Mouse (Mus musculus): ENCODE data around the gene Cd244a.

DNA sequence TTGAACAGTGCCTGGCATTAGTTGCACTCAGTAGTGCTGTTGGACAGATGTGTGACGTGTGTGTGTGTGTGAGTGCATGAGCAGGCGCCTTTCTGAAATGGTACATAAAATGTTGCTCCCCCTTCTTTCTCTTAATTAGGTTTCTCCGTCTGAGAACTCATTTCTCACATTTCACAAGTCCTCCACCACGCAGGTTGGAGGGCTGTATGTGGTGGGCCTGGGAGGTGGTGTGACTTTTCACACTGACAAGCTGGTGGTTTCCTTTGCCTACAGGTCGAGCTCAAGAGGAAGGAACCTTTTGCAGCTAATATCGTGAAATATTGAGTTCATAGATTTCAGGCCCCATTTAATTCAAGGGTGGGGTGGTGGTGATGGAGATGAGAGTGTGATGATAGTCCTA lies 70.2 kb downstream of the Cd244a start:
- TF ChIP-seq GATA1 (IDR thresholded peaks at IDR 0.05; ENCODE audit: borderline replicate concordance, low read length) (no peak), FLI1 (IDR thresholded peaks at IDR 0.05; ENCODE audit: low read length) (no peak)

All from megakaryocyte, embryonic 14.5 days (primary cell).